Mouse (Mus musculus) C2C12 (cell line): ENCODE measurements at regions not wholly inside any gene's neighbourhood (a gene's known extent, or its start where the extent isn't known, plus 50 kb on each side); places are given as distances from the start of the nearest gene placed in this dataset.

ENCODE experiments used
- CEBPB ChIP-seq: IDR thresholded peaks from one replicate; pipeline ENCODE4 v1.6.1; 2011; ENCODE audit warnings: low read depth, mild to moderate bottlenecking, control low read depth, moderate library complexity
- CTCF ChIP-seq: IDR thresholded peaks from one replicate; pipeline ENCODE4 v1.5.1; 2011; ENCODE audit not compliant: control insufficient read depth, insufficient read depth, insufficient read length
- USF1 ChIP-seq: IDR thresholded peaks from one replicate; pipeline ENCODE4 v1.6.1; 2011; ENCODE audit warnings: low read depth, mild to moderate bottlenecking, control low read depth, moderate library complexity

- TF ChIP-seq CTCF (no peak), CEBPB (no peak), USF1 (no peak)
Measured at GRCm38 (mm10) chr6:59556668-59557310, 130.7 kb upstream of the Gprin3 start.
